Mouse (Mus musculus) lung, postnatal 10 days (tissue): ENCODE data around the gene Gpc6.

Source experiments
- DNase-seq: peaks from one replicate; pipeline ENCODE4 v3.0.0; 2021

The Gpc6 gene

DNA sequence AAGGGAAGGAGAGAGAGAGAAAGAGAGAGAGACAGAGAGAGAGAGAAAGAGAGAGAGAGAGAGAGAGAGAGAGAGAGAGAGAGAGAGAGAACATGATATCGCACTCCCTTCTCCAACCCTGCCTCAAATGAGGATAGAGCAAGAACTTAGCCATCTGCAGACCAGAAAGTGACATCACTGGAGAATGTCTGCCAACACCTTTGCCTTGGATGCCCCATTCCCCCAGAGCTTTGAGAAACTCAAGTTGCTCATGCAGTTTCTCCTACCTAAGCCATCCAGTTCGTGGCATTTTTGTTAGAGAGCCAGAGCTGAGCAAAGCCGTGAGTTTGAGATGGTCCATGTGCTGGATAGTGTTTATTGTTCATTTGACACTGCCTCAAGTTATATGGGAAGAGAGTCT is 1030.9 kb downstream of the Gpc6 start:
- no peak for DNase-seq

- no peak for DNase-seq
These were observed 1033.3 kb downstream of the Gpc6 start for GRCm38 (mm10) chr14:117958389-117958788.

- peak; percentile 36 for DNase-seq
These were observed 1036.2 kb downstream of the Gpc6 start for GRCm38 (mm10) chr14:117961267-117961666.

- DNase-seq, result no peak
These were observed 1036.7 kb downstream of the Gpc6 start for GRCm38 (mm10) chr14:117961844-117962243.

DNA sequence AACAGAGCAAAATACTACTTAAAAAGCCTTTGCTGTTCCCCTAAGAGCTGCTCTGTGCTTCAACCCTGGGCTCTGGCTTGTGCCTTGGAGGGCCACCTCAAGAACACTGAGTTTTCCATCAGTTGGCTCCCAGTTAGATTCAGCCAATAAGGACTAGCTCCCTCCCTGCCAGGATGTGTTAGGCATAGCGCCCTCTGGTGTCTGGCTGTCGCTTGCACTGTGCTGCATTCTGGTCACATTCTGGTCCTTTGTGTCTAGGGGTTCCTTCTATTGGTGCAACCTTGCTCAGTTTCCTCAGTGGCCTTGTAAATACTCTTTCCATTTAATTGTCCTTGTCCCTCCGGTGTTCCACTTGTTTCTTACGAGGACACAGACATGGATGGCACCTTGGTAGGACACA is 1037.3 kb downstream of the Gpc6 start:
- DNase-seq, result peak; percentile 30

- DNase-seq, result no peak
These were observed 1047.5 kb downstream of the Gpc6 start for GRCm38 (mm10) chr14:117972576-117972975.

DNA sequence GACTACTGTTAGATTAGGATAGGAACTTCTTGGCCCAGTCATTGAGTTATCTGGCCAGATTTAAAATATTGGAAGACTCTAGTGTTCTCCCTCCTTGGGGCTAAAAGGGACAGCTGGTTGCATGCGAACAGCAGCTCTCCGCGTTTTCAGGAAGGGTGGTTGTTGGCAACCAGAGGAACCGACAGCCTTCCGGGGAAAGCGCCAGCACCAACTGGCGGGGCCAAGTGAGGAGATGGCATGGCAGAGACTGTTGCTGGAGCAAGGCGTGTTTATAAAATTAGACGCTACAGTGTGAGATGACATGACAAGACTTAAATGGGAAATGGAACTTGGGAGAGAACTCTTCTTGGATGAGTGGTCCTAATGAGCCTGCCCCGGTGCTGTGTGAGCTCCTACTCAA is 1056.4 kb downstream of the Gpc6 start:
- peak; percentile 43 for DNase-seq

DNA sequence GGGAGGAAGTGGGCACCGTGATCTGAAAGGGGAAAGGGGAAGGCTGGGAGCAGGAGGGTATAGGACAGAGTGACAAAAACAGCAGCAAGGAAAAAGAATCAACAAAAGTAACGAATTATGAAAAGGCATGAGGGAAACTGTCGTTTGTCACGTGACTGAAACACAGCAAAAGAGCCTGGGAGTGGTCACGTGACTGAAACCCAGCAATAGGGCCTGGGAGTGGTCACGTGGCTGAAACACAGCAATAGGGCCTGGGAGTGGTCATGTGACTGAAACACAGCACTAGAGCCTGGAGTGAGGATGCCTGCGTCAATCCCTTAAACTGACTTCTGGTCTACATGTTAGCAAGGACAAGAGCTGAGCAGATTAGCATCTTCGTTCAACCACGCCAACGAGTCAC is 1063.3 kb downstream of the Gpc6 start:
- no peak for DNase-seq

GRCm38 (mm10) chr14:117990203-117990602 is 1065.1 kb downstream of the Gpc6 start:
- DNase-seq, result no peak

GRCm38 (mm10) chr14:117992600-117993256 is 1067.6 kb downstream of the Gpc6 start:
- no peak for DNase-seq

GRCm38 (mm10) chr14:117993845-117994244 is 1068.7 kb downstream of the Gpc6 start:
- no peak for DNase-seq

DNA sequence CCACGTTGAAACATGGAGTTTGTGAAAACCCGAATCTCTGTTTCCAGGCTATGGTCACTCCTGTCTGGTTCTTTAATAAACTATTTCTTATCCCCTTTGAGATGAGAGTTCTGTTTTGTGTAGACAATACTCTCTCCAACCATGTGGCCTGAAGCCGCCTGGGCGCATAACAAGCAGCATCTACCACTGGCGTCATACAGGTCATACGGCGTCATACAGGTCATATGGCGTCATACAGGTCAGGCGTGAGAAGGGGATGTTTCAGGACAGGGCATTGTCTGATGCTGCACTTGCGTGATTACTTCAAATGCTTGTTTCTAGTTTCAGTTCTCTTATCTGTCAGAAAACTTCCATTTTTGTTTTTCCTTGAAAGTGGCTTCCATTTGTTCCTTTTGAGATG is 1079.3 kb downstream of the Gpc6 start:
- DNase-seq, result no peak

DNA sequence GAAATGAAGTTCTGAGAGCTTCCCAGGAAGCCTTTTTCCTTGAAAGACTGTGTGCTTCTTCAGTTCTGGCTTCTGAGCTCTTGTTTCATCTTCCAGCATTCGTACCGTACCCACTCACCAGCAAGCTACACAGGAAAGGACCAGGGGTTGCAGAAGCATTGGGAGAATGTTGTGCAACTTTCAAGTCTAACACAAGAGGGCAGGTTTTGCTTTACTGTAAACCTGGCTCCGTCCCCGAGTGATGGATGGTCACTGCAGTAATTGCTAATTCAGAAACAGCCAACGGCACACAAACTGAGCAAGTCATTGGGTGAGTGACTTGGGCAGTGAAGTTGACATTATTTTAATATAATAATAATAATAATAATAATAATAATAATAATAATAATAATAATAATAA is 1080.6 kb downstream of the Gpc6 start:
- peak; percentile 74 for DNase-seq

DNA sequence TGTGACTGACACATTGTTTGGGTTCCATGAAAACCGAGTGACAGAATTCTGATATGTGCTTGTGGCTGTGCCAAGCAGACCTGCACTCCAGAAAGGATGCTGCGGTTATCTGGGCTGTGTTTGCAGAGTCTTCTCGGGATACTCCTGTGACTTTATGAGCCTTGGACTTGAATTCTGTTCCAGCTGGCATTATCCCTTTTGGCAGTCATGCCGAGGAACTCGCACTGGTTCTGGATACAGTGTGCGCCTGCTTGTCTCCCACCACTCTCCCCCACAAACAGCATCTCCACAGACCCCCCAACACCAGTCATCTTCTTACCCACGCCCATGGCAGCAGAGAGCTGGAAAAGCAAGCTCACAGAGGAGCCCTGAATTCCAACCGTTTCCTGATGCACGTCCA is 1084.4 kb downstream of the Gpc6 start:
- DNase-seq, result no peak

- DNase-seq, result no peak
These were observed 1088.1 kb downstream of the Gpc6 start for GRCm38 (mm10) chr14:118013237-118013636.

- no peak for DNase-seq
These were observed 1094.2 kb downstream of the Gpc6 start for GRCm38 (mm10) chr14:118019314-118019713.

- DNase-seq, result no peak
These were observed 1096.9 kb downstream of the Gpc6 start for GRCm38 (mm10) chr14:118021867-118022543.
